Mouse (Mus musculus) stomach, postnatal 0 days (tissue): ENCODE measurements around the gene Cab39. TPM values are rescaled to one million over a fixed set of nuclear protein-coding genes. Genes with fewer than 3 reads are reported as not detected.
"Not testable (repeated sequence)": the region's sequence is repeated elsewhere in the genome, so short reads cannot be mapped to it uniquely, and the experiment has no call there.

Experiments
- ATAC-seq: fragments of 200-750 bp; cut with Nextera tagmentation; 2 replicates; pipeline ENCODE4 v1.8.0; 2017; ENCODE audit not compliant: low FRiP score, low TSS enrichment
- DNase-seq: peaks from one replicate; pipeline ENCODE4 v3.0.0-alpha.2; 2016; ENCODE audit warnings: low spot score
- H3K27ac ChIP-seq: fragments of 300-500 bp; sonication (generic); replicated peaks from 2 replicates; pipeline ENCODE4 v1.5.1; 2014; ENCODE audit warnings: mild to moderate bottlenecking, control low read depth
- H3K27me3 ChIP-seq: fragments of 300-500 bp; sonication (generic); 2 replicates; pipeline ENCODE4 v1.6.1; 2014; ENCODE audit warnings: low read length; ENCODE audit not compliant: control insufficient read depth, insufficient read depth
- H3K36me3 ChIP-seq: fragments of 300-500 bp; sonication (generic); 2 replicates; pipeline ENCODE4 v1.6.1; 2014; ENCODE audit warnings: low read length, mixed read lengths; ENCODE audit not compliant: control insufficient read depth, insufficient read depth
- H3K4me1 ChIP-seq: fragments of 300-500 bp; sonication (generic); replicated peaks from 2 replicates; pipeline ENCODE4 v1.6.1; 2014; ENCODE audit warnings: antibody characterized with exemption; ENCODE audit not compliant: control insufficient read depth, insufficient read depth
- H3K4me2 ChIP-seq: fragments of 300-500 bp; sonication (generic); replicated peaks from 2 replicates; pipeline ENCODE4 v1.6.1; 2014; ENCODE audit warnings: low read depth, mild to moderate bottlenecking, control low read depth, moderate library complexity
- H3K4me3 ChIP-seq: fragments of 300-500 bp; sonication (generic); 2 replicates; pipeline ENCODE4 v1.5.1; 2014; ENCODE audit warnings: low read depth, low read length, control low read depth
- H3K9ac ChIP-seq: fragments of 300-500 bp; sonication (generic); 2 replicates; pipeline ENCODE4 v1.6.1; 2014; ENCODE audit warnings: mild to moderate bottlenecking, low read length, control low read depth, mixed read lengths
- H3K9me3 ChIP-seq: fragments of 300-500 bp; sonication (generic); 2 replicates; pipeline ENCODE4 v1.6.1; 2016; ENCODE audit warnings: low read length; ENCODE audit not compliant: control insufficient read depth
- CTCF ChIP-seq: IDR thresholded peaks from 2 replicates; pipeline ENCODE4 v1.5.1; 2016; ENCODE audit warnings: antibody characterized with exemption, low read depth, mild to moderate bottlenecking, moderate library complexity
- EP300 ChIP-seq: optimal IDR thresholded peaks from 2 replicates; pipeline ENCODE3; 2016; ENCODE audit warnings: antibody characterized with exemption
- WGBS: fragments of 180-500 bp; shearing (Covaris S2); extraction: QIAGEN DNeasy Blood & Tissue Kit; methylation state at CpG from one replicate; pipeline ENCODE4 v1.1.7; 2014; 5-methylcytosine and 5-hydroxymethylcytosine counted together
- polyA plus RNA-seq: library from polyadenylated mRNA; unstranded; fragments of >200 nt; fragmentation: Nextera tagmentation; extraction: Ambion mirVana; gene quantifications from 2 replicates; pipeline ENCODE4 v1.2.1, GENCODE M21; 2015

Gene Cab39
- polyA plus RNA-seq, 1 experiment from 2014 or later, result 29.0 TPM

DNA sequence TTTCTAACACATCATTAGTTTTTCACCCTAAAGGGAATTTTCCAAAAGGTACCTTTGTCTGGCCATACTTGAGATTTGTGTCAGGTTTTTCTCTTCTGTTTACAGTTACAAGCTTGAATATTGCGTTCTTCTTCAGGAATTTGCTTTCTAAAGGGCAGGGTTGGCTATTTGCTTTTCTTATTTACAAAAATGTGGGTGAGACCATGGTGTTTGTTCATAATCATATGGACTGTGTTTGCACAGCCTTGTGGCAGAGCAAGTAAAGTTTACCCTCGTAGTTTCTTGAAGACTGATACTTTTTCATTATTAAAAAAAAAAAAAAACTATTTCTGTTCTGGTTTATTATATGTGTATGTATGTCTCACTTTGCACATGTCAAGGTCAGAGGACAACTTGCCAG is 17.5 kb downstream of the Cab39 start:
- ATAC-seq (peak; percentile 82), DNase-seq (no peak)
- no peak overlapping the region for H3K9ac ChIP-seq
- TF ChIP-seq EP300 (no peak), CTCF (no peak)
- no peak overlapping the region; the same call in 1 of the 2 replicates for H3K4me2 ChIP-seq
- no peaks in the 10 kb centered on the region for H3K27me3 ChIP-seq
- peaks cover 8% of the 10 kb centered on the region; the same call in 1 of the 2 replicates for H3K4me1 ChIP-seq
- WGBS, result 41% methylated on average over 2 of the region's 2 CpGs
- H3K9me3 ChIP-seq, result no peaks in the 10 kb centered on the region
- H3K27ac ChIP-seq, result peak overlapping the region; percentile 61
- H3K4me3 ChIP-seq, result no peak overlapping the region
- no peaks in the 10 kb centered on the region for H3K36me3 ChIP-seq

DNA sequence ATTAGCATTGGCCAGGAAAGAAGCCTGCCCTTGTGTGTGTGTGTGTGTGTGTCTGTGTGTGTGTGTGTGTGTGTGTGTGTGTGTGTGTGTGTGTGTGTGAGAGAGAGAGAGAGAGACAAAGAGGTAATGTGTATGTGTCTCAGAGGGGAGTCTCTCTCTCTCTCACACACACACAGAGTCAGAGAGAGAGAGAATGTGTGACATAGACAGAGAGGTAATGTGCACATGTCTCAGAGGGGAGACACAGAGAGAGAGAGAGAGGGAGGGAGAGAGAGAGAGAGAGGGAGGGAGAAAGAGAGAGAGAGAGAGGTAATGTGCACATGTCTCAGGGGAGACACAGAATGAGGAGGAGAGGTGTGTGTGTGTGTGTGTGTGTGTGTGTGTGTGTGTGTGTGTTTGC is 21.0 kb downstream of the Cab39 start:
- H3K9me3 ChIP-seq, ATAC-seq, H3K4me3 ChIP-seq, H3K27ac ChIP-seq, DNase-seq, H3K27me3 ChIP-seq, H3K36me3 ChIP-seq, H3K9ac ChIP-seq, H3K4me2 ChIP-seq, H3K4me1 ChIP-seq: not testable (repeated sequence)

DNA sequence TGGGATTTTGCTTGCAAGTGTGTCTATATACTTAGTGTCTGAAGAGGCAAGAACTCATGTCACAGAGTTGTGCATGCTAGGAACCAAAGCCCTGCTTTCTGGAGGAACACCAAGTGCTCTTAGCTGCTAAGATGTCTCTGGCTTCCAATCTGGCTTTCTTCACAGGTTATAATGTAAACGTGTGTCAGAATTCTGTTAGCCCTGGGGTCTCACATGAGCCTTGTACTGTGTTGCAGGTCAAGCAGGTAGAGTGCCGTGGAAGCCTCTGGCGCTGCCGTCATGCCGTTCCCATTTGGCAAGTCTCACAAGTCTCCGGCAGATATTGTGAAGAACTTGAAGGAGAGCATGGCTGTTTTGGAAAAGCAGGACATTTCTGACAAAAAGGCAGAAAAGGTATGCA is 24.9 kb downstream of the Cab39 start:
- no peak for TF ChIP-seq EP300
- TF ChIP-seq CTCF, result no peak
- peaks cover 6% of the 10 kb centered on the region; the same call in 1 of the 2 replicates for H3K4me1 ChIP-seq
- WGBS, result 65% methylated on average over 6 of the region's 6 CpGs
- no peak overlapping the region for H3K9ac ChIP-seq
- DNase-seq (no peak), ATAC-seq (no peak)
- H3K9me3 ChIP-seq, result no peaks in the 10 kb centered on the region
- peaks cover 6% of the 10 kb centered on the region for H3K36me3 ChIP-seq
- no peaks in the 10 kb centered on the region for H3K27me3 ChIP-seq
- H3K4me3 ChIP-seq, result no peak overlapping the region
- no peak overlapping the region for H3K4me2 ChIP-seq
- H3K27ac ChIP-seq, result no peak overlapping the region

DNA sequence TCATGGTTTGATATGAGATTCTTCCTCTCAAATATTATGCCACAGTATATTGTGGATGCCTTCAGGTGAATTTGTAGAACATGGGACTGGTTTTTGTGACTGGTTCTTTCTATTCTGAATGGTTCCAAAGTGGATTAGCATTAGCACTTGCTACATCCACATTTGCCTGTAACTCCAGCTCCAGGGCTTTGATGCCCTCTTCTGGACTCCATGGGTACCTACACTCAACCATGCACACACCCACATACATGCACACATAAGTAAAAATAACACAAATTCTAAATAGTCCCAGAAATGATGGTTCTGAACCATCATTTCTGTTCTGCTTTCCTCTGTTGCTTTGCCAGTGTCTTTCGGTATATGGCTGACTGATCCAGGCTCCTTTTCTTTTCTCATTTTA is 26.5 kb downstream of the Cab39 start:
- Histone ChIP-seq H3K27ac (no peak overlapping the region), H3K4me1 (no peaks in the 10 kb centered on the region), H3K4me2 (no peak overlapping the region), H3K36me3 (peaks cover 8% of the 10 kb centered on the region), H3K9me3 (no peaks in the 10 kb centered on the region), H3K27me3 (no peaks in the 10 kb centered on the region), H3K4me3 (no peak overlapping the region), H3K9ac (no peak overlapping the region)
- DNase-seq, result no peak
- no peak for ATAC-seq
- 92% methylated on average over 1 of the region's 1 CpGs for WGBS
- TF ChIP-seq EP300 (no peak), CTCF (peak; percentile 51)

DNA sequence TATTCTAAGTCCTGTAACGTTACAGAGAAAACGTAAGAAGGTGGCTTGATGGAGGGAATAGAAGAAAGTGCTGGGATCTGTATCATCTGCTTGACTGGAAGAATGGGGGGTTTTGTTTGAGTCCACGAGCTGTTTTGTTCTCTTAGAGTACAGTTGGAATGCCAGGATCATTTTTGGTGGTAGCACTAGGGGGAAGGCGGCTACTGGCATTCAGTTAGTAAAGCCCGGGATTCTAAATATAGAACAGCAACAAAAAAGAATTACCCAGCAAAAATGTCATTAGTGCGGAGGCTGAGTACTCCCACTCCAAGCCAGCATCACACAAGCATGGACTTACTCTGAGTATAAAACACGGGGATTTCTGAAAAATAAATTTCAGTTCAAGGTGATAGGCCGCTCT is 29.0 kb downstream of the Cab39 start:
- WGBS, result 69% methylated on average over 8 of the region's 8 CpGs
- Histone ChIP-seq H3K36me3 (peaks cover 8% of the 10 kb centered on the region), H3K9ac (no peak overlapping the region), H3K4me2 (no peak overlapping the region), H3K4me3 (no peak overlapping the region), H3K9me3 (no peaks in the 10 kb centered on the region), H3K27ac (no peak overlapping the region), H3K4me1 (no peaks in the 10 kb centered on the region), H3K27me3 (no peaks in the 10 kb centered on the region)
- DNase-seq, result no peak
- no peak for ATAC-seq
- TF ChIP-seq EP300, result no peak
- TF ChIP-seq CTCF, result no peak

DNA sequence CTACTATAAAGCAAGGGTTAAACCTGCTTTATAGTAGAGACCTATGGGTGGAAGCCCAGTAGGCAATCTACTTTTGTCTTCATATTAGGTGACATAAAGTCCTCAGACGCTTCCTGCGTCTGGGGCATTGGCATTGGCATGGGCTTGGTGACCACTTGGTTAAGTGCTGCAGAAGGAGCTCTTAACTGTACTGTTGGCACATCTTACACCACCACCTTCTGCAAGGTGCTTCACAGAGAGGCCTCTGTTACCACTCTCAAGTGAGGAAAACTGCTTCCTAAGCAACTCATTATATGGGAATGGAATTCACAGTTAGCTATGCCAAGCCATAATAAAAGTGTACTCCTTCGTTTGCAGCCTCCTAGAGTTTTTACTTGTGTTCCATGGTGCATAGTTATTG is 31.7 kb downstream of the Cab39 start:
- Histone ChIP-seq H3K27ac (no peak overlapping the region), H3K9ac (no peak overlapping the region), H3K4me1 (no peaks in the 10 kb centered on the region), H3K36me3 (peaks cover 6% of the 10 kb centered on the region), H3K4me3 (no peak overlapping the region), H3K4me2 (no peak overlapping the region), H3K27me3 (no peaks in the 10 kb centered on the region), H3K9me3 (no peaks in the 10 kb centered on the region)
- 81% methylated on average over 3 of the region's 3 CpGs for WGBS
- DNase-seq, result no peak
- no peak for ATAC-seq
- TF ChIP-seq CTCF (no peak), EP300 (no peak)
